Mouse (Mus musculus) heart, embryonic 15.5 days (tissue): ENCODE results near the gene Hacd1. TPM values are rescaled to one million over a fixed set of nuclear protein-coding genes. Genes with fewer than 3 reads are reported as not detected.
A peak's percentile ranks its signal among the peaks of the same experiment; 100 is the strongest.
"Not testable (repeated sequence)": the region's sequence is repeated elsewhere in the genome, so short reads cannot be mapped to it uniquely, and the experiment has no call there.

Source experiments
- ATAC-seq: fragments of 200-750 bp; cut with Nextera tagmentation; replicated peaks from 2 replicates; pipeline ENCODE4 v1.8.0; 2017; ENCODE audit warnings: low read depth, moderate TSS enrichment; ENCODE audit not compliant: insufficient number of reproducible peaks, insufficient read depth, low FRiP score
- H3K27ac ChIP-seq: fragments of 300-500 bp; sonication (generic); 2 replicates; pipeline ENCODE4 v1.5.1; 2015; ENCODE audit warnings: mild to moderate bottlenecking, inconsistent platforms
- H3K27me3 ChIP-seq: fragments of 300-500 bp; sonication (generic); 2 replicates; pipeline ENCODE4 v1.6.1; 2015; ENCODE audit warnings: inconsistent platforms
- H3K36me3 ChIP-seq: fragments of 300-500 bp; sonication (generic); 2 replicates; pipeline ENCODE4 v1.6.1; 2015; ENCODE audit warnings: mild to moderate bottlenecking, inconsistent platforms
- H3K4me1 ChIP-seq: fragments of 300-500 bp; sonication (generic); replicated peaks from 2 replicates; pipeline ENCODE4 v1.6.1; 2015; ENCODE audit warnings: inconsistent platforms
- H3K4me2 ChIP-seq: fragments of 300-500 bp; sonication (generic); 2 replicates; pipeline ENCODE4 v1.6.1; 2015; ENCODE audit warnings: inconsistent platforms, mild to moderate bottlenecking, moderate library complexity
- H3K4me3 ChIP-seq: fragments of 300-500 bp; sonication (generic); 2 replicates; pipeline ENCODE4 v1.5.1; 2015; ENCODE audit warnings: mild to moderate bottlenecking, inconsistent platforms
- H3K9ac ChIP-seq: fragments of 300-500 bp; sonication (generic); 2 replicates; pipeline ENCODE4 v1.6.1; 2015; ENCODE audit warnings: mild to moderate bottlenecking, inconsistent platforms
- H3K9me3 ChIP-seq: fragments of 300-500 bp; sonication (generic); replicated peaks from 2 replicates; pipeline ENCODE4 v1.6.1; 2016; ENCODE audit warnings: inconsistent platforms
- WGBS: fragments of 180-500 bp; shearing (Covaris S2); methylation state at CpG from one replicate; pipeline ENCODE4 v1.1.7; 2015; ENCODE audit warnings: mixed read lengths; 5-methylcytosine and 5-hydroxymethylcytosine counted together
- polyA plus RNA-seq: library from polyadenylated mRNA; unstranded; fragments of >200 nt; fragmentation: Nextera tagmentation; extraction: Ambion mirVana; gene quantifications from 2 replicates; pipeline ENCODE4 v1.2.1, GENCODE M21; 2015

The Hacd1 gene
- polyA plus RNA-seq, result 188 and 228 TPM in 2 replicates

GRCm38 (mm10) chr2:14055566-14056331 is at the start of gene Hacd1:
Gene Hacd1 (minus strand): TSS chr2:14056135.
- Histone ChIP-seq H3K4me2 (peak within 1 kb of the TSS; percentile 78), H3K27me3 (no peaks in the 10 kb centered on the region), H3K27ac (peak within 1 kb of the TSS; percentile 99), H3K4me1 (peaks cover 11% of the 10 kb centered on the region), H3K9ac (peak within 1 kb of the TSS; percentile 76), H3K4me3 (peak within 1 kb of the TSS; percentile 68), H3K9me3 (no peaks in the 10 kb centered on the region), H3K36me3 (no peaks in the 10 kb centered on the region)
- under 1% methylated on average over 75 of the region's 101 CpGs for WGBS
- peak; percentile 84 for ATAC-seq

GRCm38 (mm10) chr2:14103924-14104323 is 48.0 kb upstream of the Hacd1 start:
- Histone ChIP-seq H3K27ac (no peak overlapping the region), H3K36me3 (no peaks in the 10 kb centered on the region), H3K27me3 (no peaks in the 10 kb centered on the region), H3K9me3 (no peaks in the 10 kb centered on the region), H3K4me1 (peaks cover 4% of the 10 kb centered on the region; the same call in 1 of the 2 replicates), H3K4me2 (no peak overlapping the region), H3K9ac (no peak overlapping the region), H3K4me3 (no peak overlapping the region)
- 100% methylated on average over 1 of the region's 1 CpGs for WGBS
- ATAC-seq, result no peak

GRCm38 (mm10) chr2:14102603-14103002 is 46.7 kb upstream of the Hacd1 start:
- no peak for ATAC-seq
- Histone ChIP-seq H3K4me2 (no peak overlapping the region), H3K9me3 (no peaks in the 10 kb centered on the region), H3K27me3 (no peaks in the 10 kb centered on the region), H3K4me3 (no peak overlapping the region), H3K9ac (no peak overlapping the region), H3K4me1 (peaks cover 4% of the 10 kb centered on the region; the same call in 1 of the 2 replicates), H3K27ac (no peak overlapping the region), H3K36me3 (no peaks in the 10 kb centered on the region)
- WGBS, result 58% methylated on average over 2 of the region's 2 CpGs

- H3K9ac ChIP-seq, result no peak overlapping the region
- H3K4me1 ChIP-seq, result peaks cover 4% of the 10 kb centered on the region; the same call in 1 of the 2 replicates
- H3K27ac ChIP-seq, result no peak overlapping the region
- H3K27me3 ChIP-seq, result no peaks in the 10 kb centered on the region
- no peak for ATAC-seq
- no peaks in the 10 kb centered on the region for H3K36me3 ChIP-seq
- no peak overlapping the region for H3K4me3 ChIP-seq
- H3K9me3 ChIP-seq, result no peaks in the 10 kb centered on the region
- no peak overlapping the region for H3K4me2 ChIP-seq
Observed at GRCm38 (mm10) chr2:14100533-14100932, 44.6 kb upstream of the Hacd1 start.

GRCm38 (mm10) chr2:14078527-14078926 is 22.6 kb upstream of the Hacd1 start:
- H3K4me2 ChIP-seq, H3K36me3 ChIP-seq: not testable (repeated sequence)
- 81% methylated on average over 9 of the region's 9 CpGs for WGBS

GRCm38 (mm10) chr2:14074221-14074901 is 18.4 kb upstream of the Hacd1 start:
- peaks cover 23% of the 10 kb centered on the region for H3K4me1 ChIP-seq
- WGBS, result under 1% methylated on average over 38 of the region's 38 CpGs
- no peak for ATAC-seq
- peak overlapping the region; percentile 98 for H3K4me3 ChIP-seq
- peak overlapping the region; percentile 63 for H3K4me2 ChIP-seq
- no peaks in the 10 kb centered on the region for H3K27me3 ChIP-seq
- peak overlapping the region; percentile 91 for H3K27ac ChIP-seq
- H3K9ac ChIP-seq, result peak overlapping the region; percentile 93
- no peaks in the 10 kb centered on the region for H3K9me3 ChIP-seq
- no peaks in the 10 kb centered on the region for H3K36me3 ChIP-seq

More at GRCm38 (mm10) chr2:14078527-14078926, 22.6 kb upstream of the Hacd1 start:
- not testable (repeated sequence) for H3K27ac ChIP-seq, ATAC-seq, H3K27me3 ChIP-seq, H3K9me3 ChIP-seq, H3K4me3 ChIP-seq, H3K9ac ChIP-seq
- H3K4me1 ChIP-seq, result peaks cover 18% of the 10 kb centered on the region

- peak within 1 kb of the TSS; percentile 91 for H3K27ac ChIP-seq
- no peaks in the 10 kb centered on the region for H3K36me3 ChIP-seq
- no peaks in the 10 kb centered on the region for H3K27me3 ChIP-seq
- peak within 1 kb of the TSS; percentile 93 for H3K9ac ChIP-seq
- peak within 1 kb of the TSS; percentile 63 for H3K4me2 ChIP-seq
- H3K4me1 ChIP-seq, result peaks cover 23% of the 10 kb centered on the region
- peak within 1 kb of the TSS; percentile 98 for H3K4me3 ChIP-seq
- H3K9me3 ChIP-seq, result no peaks in the 10 kb centered on the region
- peak; percentile 93 for ATAC-seq
- WGBS, result under 1% methylated on average over 50 of the region's 50 CpGs
Observed at GRCm38 (mm10) chr2:14073362-14074220, 17.7 kb upstream of the Hacd1 start, which contains the start of gene Stam. Gene Stam (plus strand): TSS chr2:14074098.

GRCm38 (mm10) chr2:14073008-14073361 is 17.1 kb upstream of the Hacd1 start:
- Histone ChIP-seq H3K27me3 (no peaks in the 10 kb centered on the region), H3K36me3 (no peaks in the 10 kb centered on the region), H3K4me2 (peak overlapping the region; percentile 63), H3K9me3 (no peaks in the 10 kb centered on the region), H3K4me1 (peaks cover 23% of the 10 kb centered on the region), H3K27ac (peak overlapping the region; percentile 91), H3K9ac (peak overlapping the region; percentile 93), H3K4me3 (peak overlapping the region; percentile 98)
- 14% methylated on average over 8 of the region's 8 CpGs for WGBS
- no peak for ATAC-seq

- 71% methylated on average over 8 of the region's 8 CpGs for WGBS
- no peaks in the 10 kb centered on the region for H3K36me3 ChIP-seq
- no peak for ATAC-seq
- no peak overlapping the region for H3K4me2 ChIP-seq
- no peak overlapping the region for H3K4me3 ChIP-seq
- H3K4me1 ChIP-seq, result peaks cover 14% of the 10 kb centered on the region
- no peaks in the 10 kb centered on the region for H3K9me3 ChIP-seq
- H3K27me3 ChIP-seq, result no peaks in the 10 kb centered on the region
- no peak overlapping the region for H3K9ac ChIP-seq
- no peak overlapping the region for H3K27ac ChIP-seq
Observed at GRCm38 (mm10) chr2:14070466-14070865, 14.5 kb upstream of the Hacd1 start.

GRCm38 (mm10) chr2:14069027-14069426 is 13.1 kb upstream of the Hacd1 start:
- no peak overlapping the region for H3K4me3 ChIP-seq
- 85% methylated on average over 2 of the region's 2 CpGs for WGBS

More at GRCm38 (mm10) chr2:14069027-14069426, 13.1 kb upstream of the Hacd1 start:
- no peak overlapping the region for H3K9ac ChIP-seq
- H3K36me3 ChIP-seq, result no peaks in the 10 kb centered on the region
- peaks cover 5% of the 10 kb centered on the region for H3K4me1 ChIP-seq
- no peak for ATAC-seq
- H3K27me3 ChIP-seq, result no peaks in the 10 kb centered on the region
- H3K27ac ChIP-seq, result no peak overlapping the region
- no peak overlapping the region for H3K4me2 ChIP-seq
- H3K9me3 ChIP-seq, result no peaks in the 10 kb centered on the region
